Mouse (Mus musculus) CD8-positive naive resting alpha-beta T cell, adult 57 days (primary cell): ENCODE measurements around the gene Gpr87. TPM values are rescaled to one million over a fixed set of nuclear protein-coding genes. Genes with fewer than 3 reads are reported as not detected.

Experiments used
- total RNA-seq: library from RNA; stranded (reverse); gene quantifications from one replicate; pipeline ENCODE4 v1.2.4, GENCODE M21; 2023

The Gpr87 gene
- total RNA-seq, result not detected

DNA sequence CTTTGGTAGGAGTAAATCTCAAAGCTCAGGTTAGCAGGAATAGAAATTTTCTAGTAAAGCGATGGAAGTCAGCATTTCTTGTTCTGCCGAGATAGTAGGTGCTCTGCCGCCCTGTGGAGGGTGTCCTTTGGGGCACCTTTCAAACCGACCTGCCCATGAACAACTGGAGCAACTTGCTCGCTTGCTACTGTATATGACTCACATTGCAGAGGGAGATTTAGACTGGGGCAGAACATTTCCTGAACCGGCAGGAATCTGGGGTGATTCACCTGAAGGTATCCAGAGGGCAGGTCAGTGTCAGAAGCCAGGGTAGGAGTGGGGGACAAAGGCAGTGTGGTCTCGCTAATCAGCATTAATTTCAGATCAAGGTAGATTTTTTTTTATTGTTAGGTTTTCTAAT, at the start of gene Gpr87:
Gene Gpr87, minus strand, starts transcription at position 167 of the 400 bp plus-strand sequence.

DNA sequence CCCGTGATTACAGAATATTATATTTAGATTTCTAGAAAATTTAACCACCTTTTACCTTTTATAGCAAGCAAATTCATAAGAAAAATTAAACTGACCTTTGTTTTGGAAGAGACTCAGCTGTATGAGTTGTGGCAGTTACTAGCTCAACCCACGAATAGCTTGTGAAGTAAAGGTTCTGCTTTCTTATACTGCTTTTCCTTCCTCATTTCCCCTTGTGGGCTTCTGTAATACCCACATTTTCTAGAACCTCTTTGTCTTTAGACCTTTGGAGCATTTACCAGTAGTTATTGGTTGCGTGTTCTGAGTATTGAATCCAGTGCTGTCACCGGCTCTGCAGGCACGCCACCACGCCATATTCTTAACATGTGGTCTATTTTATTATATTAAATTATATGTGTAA, 15.8 kb upstream of the Gpr87 start, which contains the start of gene P2ry13:
Gene P2ry13, minus strand, starts transcription at position 156 of the 400 bp plus-strand sequence.

DNA sequence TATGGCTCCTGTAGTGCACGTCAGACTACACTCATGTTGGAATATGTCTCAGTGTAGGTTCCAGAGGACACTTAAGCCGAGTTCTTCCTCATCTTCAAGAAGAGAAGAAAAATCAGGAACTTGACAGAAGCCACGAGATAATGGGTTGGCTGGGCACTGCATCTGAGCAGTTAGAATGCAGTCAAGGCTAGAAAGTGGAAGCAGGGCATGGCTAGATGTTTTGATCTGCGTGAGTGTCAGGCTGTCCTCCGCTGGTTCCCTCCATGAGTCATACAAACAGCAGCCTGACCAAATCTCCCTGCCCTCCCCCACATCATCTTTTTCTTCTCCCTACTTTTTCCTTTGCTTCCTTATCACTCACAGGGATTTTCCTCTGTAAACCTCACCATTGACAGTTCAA, 41.5 kb downstream of the Gpr87 start, which contains the start of gene P2ry14:
Gene P2ry14, minus strand, starts transcription at position 195 of the 400 bp plus-strand sequence.

Other genes with a start within 250 kb of the Gpr87 start
- 0.31 TPM for gene Med12l, start 189.3 kb downstream of the Gpr87 start, total RNA-seq
- 94.5 TPM for gene Gpr171, start 93.3 kb downstream of the Gpr87 start, total RNA-seq
- 1.8 TPM for gene P2ry14, start 41.5 kb downstream of the Gpr87 start, total RNA-seq
- 0.92 TPM for gene P2ry13, start 15.8 kb upstream of the Gpr87 start, total RNA-seq
- 0.34 TPM for gene P2ry12, start 67.8 kb upstream of the Gpr87 start, total RNA-seq
- gene Igsf10, start 149.3 kb upstream of the Gpr87 start, total RNA-seq, result not detected